Mouse (Mus musculus) limb, embryonic 15.5 days (tissue): ENCODE data around the gene Pax4. TPM values are rescaled to one million over a fixed set of nuclear protein-coding genes. Genes with fewer than 3 reads are reported as not detected.

Experiments used
- ATAC-seq: fragments of 200-750 bp; cut with Nextera tagmentation; 2 replicates; pipeline ENCODE4 v1.8.0; 2017; ENCODE audit warnings: low read depth, moderate TSS enrichment; ENCODE audit not compliant: insufficient number of reproducible peaks, low FRiP score, low TSS enrichment
- H3K27ac ChIP-seq: fragments of 300-500 bp; sonication (generic); 2 replicates; pipeline ENCODE4 v1.5.1; 2015; ENCODE audit warnings: moderate library complexity, mild to moderate bottlenecking, inconsistent platforms
- H3K27me3 ChIP-seq: fragments of 300-500 bp; sonication (generic); 2 replicates; pipeline ENCODE4 v1.6.1; 2015; ENCODE audit warnings: inconsistent platforms
- H3K36me3 ChIP-seq: fragments of 300-500 bp; sonication (generic); 2 replicates; pipeline ENCODE4 v1.6.1; 2015; ENCODE audit warnings: inconsistent platforms
- H3K4me1 ChIP-seq: fragments of 300-500 bp; sonication (generic); 2 replicates; pipeline ENCODE4 v1.6.1; 2015; ENCODE audit warnings: inconsistent platforms
- H3K4me2 ChIP-seq: fragments of 300-500 bp; sonication (generic); 2 replicates; pipeline ENCODE4 v1.6.1; 2015; ENCODE audit warnings: mild to moderate bottlenecking, inconsistent platforms
- H3K4me3 ChIP-seq: fragments of 300-500 bp; sonication (generic); 2 replicates; pipeline ENCODE4 v1.5.1; 2015; ENCODE audit warnings: mild to moderate bottlenecking, inconsistent platforms
- H3K9ac ChIP-seq: fragments of 300-500 bp; sonication (generic); 2 replicates; pipeline ENCODE4 v1.6.1; 2015; ENCODE audit warnings: inconsistent platforms
- H3K9me3 ChIP-seq: fragments of 300-500 bp; sonication (generic); 2 replicates; pipeline ENCODE4 v1.6.1; 2016; ENCODE audit warnings: inconsistent platforms
- WGBS: fragments of 180-500 bp; shearing (Covaris S2); methylation state at CpG from one replicate; pipeline ENCODE4 v1.1.7; 2015; 5-methylcytosine and 5-hydroxymethylcytosine counted together
- polyA plus RNA-seq: library from polyadenylated mRNA; unstranded; fragments of >200 nt; fragmentation: Nextera tagmentation; extraction: Ambion mirVana; gene quantifications from 2 replicates; pipeline ENCODE4 v1.2.1, GENCODE M21; 2015

Pax4 gene
- polyA plus RNA-seq, 1 experiment from 2014 or later, result not detected

DNA sequence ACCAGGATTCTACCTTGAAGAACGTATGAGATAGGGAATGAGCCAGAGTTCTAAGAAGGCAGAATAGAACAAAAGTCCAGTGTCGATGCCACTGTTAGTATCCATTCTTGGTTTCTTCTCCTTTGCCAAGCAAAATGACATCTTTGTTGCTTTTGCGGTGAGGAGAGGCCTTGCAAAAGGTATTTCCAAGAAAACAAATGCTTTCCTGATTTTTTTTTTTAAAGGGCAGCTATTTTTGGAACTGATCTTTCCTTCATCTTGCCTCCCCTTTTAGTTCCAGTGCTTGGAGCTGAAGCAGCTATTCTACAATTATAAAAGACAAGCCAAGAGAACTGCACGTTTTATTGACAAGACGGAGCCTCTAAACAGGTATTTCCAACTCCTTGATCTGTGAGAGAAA is 25.7 kb upstream of the Pax4 start, which contains the start of gene Snd1:
Snd1 (plus strand) TSS at position 301 of the 400 bp plus-strand sequence.
- no peaks in the 10 kb centered on the region for H3K9me3 ChIP-seq
- WGBS, result 72% methylated on average over 5 of the region's 5 CpGs
- H3K4me3 ChIP-seq, result no peak within 1 kb of the TSS
- H3K4me2 ChIP-seq, result no peak within 1 kb of the TSS
- H3K4me1 ChIP-seq, result peaks cover 4% of the 10 kb centered on the region; the same call in 1 of the 2 replicates
- no peak within 1 kb of the TSS for H3K9ac ChIP-seq
- no peaks in the 10 kb centered on the region for H3K36me3 ChIP-seq
- ATAC-seq, result no peak
- no peak within 1 kb of the TSS for H3K27ac ChIP-seq
- H3K27me3 ChIP-seq, result no peaks in the 10 kb centered on the region

DNA sequence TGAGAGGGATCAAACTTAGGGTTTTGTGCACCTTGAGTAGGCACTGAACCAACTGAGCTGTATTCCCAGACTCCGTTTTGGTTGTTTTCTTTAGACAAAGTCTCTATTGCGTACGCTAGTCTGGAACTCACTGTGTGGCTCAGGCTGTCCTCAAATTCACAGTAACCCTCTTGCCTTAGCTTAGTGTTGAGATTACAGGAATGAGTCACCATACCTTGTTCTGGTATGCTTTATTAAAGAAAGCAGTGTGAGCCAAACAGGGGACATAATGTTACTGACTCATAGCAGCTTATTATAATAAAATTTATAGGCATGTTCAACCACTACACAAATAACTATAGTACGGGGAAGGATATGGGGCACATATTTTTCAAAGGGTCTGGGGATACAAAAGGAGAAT is 25.1 kb upstream of the Pax4 start:
- WGBS, result 58% methylated on average over 4 of the region's 4 CpGs
- Histone ChIP-seq H3K9me3 (no peaks in the 10 kb centered on the region), H3K27me3 (no peaks in the 10 kb centered on the region), H3K36me3 (no peaks in the 10 kb centered on the region), H3K4me3 (no peak overlapping the region), H3K4me1 (peaks cover 3% of the 10 kb centered on the region; the same call in 1 of the 2 replicates), H3K9ac (no peak overlapping the region), H3K27ac (no peak overlapping the region), H3K4me2 (no peak overlapping the region)
- no peak for ATAC-seq

DNA sequence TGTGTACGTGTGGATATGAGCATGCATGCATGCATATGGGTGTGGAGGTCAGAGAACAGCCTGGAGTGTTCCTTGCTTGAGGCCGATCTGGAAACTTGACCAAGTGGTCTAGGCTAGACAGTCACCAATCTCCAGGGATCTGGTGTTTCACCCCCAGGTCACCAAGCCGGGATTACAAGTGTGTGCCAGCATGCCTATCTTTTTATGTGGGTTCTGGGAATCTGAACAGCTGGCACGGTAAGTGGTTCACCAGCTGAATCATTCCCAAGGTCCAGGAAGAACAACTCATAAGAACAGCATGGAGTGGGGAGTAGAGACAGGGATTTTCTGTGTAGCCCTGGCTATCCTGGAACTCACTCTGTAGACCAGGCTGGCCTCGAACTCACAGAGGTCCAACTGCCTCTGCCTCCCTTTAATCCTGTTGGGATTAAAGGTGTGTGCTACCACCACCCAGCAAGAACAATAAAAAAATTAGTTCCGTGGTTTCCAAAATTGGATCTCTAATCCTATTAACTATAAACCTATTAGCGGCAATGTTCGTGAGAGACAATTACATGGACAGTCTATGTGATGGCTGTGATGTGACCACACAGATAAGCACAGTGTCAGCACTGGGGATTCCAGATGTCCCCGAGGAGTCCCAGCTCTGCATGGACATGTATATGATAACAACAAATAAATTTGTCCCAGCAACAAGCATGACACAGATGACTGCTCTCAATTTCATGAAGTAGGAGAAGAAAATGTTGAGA is 22.3 kb upstream of the Pax4 start:
- WGBS, result 83% methylated on average over 9 of the region's 9 CpGs
- no peak overlapping the region for H3K9ac ChIP-seq
- H3K9me3 ChIP-seq, result no peaks in the 10 kb centered on the region
- H3K27me3 ChIP-seq, result no peaks in the 10 kb centered on the region
- no peak overlapping the region for H3K4me2 ChIP-seq
- H3K36me3 ChIP-seq, result no peaks in the 10 kb centered on the region
- no peak overlapping the region for H3K4me3 ChIP-seq
- H3K27ac ChIP-seq, result no peak overlapping the region
- H3K4me1 ChIP-seq, result no peaks in the 10 kb centered on the region
- ATAC-seq, result no peak

DNA sequence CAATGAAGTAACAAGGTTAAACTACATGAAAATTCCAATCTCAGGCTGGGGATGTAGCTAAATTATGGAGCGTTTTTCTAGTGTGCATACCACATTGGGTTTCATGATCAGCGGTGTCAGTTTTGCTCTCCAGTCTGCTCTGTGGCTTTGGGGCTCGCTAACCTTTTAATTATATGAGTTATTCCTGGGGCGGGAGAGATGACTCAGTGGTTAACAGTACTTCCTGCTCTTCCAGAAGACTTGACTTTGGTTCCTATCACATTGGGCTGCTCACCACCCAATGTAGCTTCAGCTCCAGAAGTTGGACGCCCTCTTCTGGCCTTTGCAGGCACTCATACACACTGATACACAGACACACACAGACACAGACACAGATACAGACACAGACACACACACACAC is 21.5 kb upstream of the Pax4 start:
- Histone ChIP-seq H3K4me2 (no peak overlapping the region), H3K9ac (no peak overlapping the region), H3K4me1 (no peaks in the 10 kb centered on the region), H3K27ac (no peak overlapping the region), H3K4me3 (no peak overlapping the region), H3K27me3 (no peaks in the 10 kb centered on the region), H3K9me3 (no peaks in the 10 kb centered on the region), H3K36me3 (no peaks in the 10 kb centered on the region)
- 72% methylated on average over 5 of the region's 5 CpGs for WGBS
- no peak for ATAC-seq

DNA sequence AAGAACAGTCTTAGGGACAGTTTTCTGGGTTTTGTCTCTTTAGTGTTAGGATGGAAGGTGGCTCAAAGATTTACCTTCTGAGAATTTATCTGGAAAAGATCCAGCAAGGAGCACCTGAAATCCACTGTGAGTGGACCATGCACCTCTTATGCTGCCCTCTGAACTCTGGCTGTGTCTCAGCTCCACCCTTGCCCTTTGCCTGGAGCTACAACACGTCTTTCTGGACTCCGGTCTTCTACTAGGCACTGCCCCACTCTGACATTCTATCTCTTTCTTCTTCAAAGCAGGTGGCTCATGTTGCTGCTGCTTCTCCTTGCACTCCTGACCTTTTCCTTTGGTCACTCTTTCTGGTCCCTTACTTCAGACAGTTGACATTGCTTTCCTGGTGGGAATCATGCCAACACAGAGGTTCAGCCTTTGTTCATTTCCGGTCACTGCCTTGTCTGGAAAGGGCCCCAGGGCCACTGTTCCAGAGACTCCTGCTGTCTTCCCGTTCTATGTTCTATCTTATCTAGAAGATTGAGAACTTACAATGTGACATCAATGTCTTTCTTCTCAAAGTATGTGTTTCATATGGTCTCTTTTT is 21.0 kb upstream of the Pax4 start:
- no peaks in the 10 kb centered on the region for H3K27me3 ChIP-seq
- no peak overlapping the region for H3K27ac ChIP-seq
- no peak overlapping the region for H3K9ac ChIP-seq
- no peak overlapping the region for H3K4me2 ChIP-seq
- no peak overlapping the region for H3K4me3 ChIP-seq
- H3K36me3 ChIP-seq, result no peaks in the 10 kb centered on the region
- no peak for ATAC-seq
- no peaks in the 10 kb centered on the region for H3K9me3 ChIP-seq
- WGBS, result 60% methylated on average over 4 of the region's 4 CpGs
- no peaks in the 10 kb centered on the region for H3K4me1 ChIP-seq

DNA sequence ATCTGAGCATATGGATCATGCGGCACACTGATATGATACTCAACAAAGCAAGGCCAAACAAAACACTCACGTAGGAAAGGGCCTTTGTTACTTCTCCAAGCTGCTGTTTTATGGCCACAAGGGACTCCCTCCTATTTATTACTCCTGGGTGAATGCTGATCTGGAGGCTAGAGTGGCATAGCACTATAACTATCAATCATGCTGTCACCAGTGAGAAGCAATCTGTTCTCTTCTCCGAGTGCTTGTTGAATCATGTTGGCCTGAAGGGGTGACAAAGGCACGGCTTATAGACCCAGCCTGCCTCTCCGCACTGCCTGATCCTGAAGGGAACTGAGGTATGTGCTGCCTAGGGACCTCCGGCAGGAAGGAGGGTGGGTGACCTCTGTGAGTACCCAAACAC is 15.5 kb upstream of the Pax4 start:
- WGBS, result 14% methylated on average over 6 of the region's 6 CpGs
- Histone ChIP-seq H3K4me3 (no peak overlapping the region), H3K27ac (no peak overlapping the region), H3K9ac (no peak overlapping the region), H3K9me3 (no peaks in the 10 kb centered on the region), H3K4me2 (no peak overlapping the region), H3K4me1 (no peaks in the 10 kb centered on the region), H3K36me3 (no peaks in the 10 kb centered on the region), H3K27me3 (no peaks in the 10 kb centered on the region)
- no peak for ATAC-seq

DNA sequence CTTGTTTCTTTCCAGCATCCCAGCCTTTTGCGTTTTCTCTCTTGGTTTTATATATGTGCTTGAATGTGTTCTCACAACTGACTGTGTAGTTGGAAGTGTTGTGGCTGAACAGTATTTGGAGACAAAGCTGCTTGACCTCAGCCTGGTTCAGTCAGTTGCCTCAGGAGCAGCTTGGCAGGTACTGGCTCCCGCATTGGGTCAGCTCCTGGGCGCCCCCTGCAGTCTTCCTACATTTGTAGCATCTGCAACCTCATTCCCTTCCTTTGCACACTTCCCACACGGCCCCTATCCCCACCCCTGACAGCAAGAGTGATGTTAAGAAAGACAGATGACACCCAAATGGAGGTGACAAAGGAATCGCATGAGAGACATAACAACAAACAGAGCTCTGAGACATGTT is 11.4 kb upstream of the Pax4 start:
- Histone ChIP-seq H3K4me3 (no peak overlapping the region), H3K27me3 (no peaks in the 10 kb centered on the region), H3K9me3 (no peaks in the 10 kb centered on the region), H3K27ac (no peak overlapping the region), H3K4me1 (no peaks in the 10 kb centered on the region), H3K36me3 (no peaks in the 10 kb centered on the region), H3K9ac (no peak overlapping the region), H3K4me2 (no peak overlapping the region)
- ATAC-seq, result no peak
- 5% methylated on average over 5 of the region's 5 CpGs for WGBS

DNA sequence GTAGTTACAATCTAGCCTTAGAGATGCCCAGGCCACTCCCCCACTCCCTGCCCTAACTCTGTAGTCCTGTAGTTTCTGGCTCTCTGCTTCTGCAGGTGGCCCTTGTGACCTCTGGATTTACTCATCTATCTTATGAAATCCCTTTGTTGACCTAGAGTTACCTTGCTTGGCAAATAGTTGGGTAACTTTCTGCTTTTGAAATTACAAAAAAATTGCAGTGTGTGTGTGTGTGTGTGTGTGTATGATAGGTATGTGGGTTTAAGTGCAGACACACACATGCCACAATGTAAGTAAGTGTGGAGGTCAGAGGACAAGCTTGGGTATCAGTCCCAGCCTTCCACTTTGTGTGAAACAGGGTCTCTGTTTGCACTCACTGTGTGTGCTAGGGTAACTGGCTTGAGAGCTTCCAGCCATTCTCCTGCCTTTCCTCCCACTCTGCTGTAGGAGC is 10.1 kb upstream of the Pax4 start:
- Histone ChIP-seq H3K9ac (no peak overlapping the region), H3K4me1 (no peaks in the 10 kb centered on the region), H3K36me3 (no peaks in the 10 kb centered on the region), H3K27ac (no peak overlapping the region), H3K9me3 (no peaks in the 10 kb centered on the region), H3K4me2 (no peak overlapping the region), H3K4me3 (no peak overlapping the region), H3K27me3 (0 out of 2 replicates have a peak, but pooled peaks cover 2% of the 10 kb centered on the region)
- ATAC-seq, result no peak

DNA sequence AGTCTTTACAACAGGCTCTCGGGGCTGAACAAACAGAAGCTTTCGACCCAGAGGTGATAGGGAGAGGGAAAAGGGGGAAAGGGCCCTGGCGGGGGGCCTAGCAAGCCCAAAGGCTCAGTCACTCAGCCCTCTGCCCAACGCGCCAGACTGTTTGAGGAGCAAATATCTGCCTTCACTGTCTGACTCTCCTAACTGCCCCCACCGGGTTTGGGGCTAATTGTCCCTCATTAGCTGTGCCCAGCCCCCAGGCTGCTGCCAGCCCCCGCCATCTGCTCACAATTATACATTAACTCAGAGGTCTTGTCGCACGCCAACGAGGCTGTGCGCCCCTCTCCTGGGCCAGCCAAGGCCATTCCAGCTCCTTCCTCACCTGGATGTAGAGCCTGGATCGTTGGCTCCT is 1.8 kb upstream of the Pax4 start:
- Histone ChIP-seq H3K9ac (no peak overlapping the region), H3K27ac (no peak overlapping the region), H3K36me3 (no peaks in the 10 kb centered on the region), H3K27me3 (peaks cover 40% of the 10 kb centered on the region), H3K4me3 (no peak overlapping the region), H3K9me3 (no peaks in the 10 kb centered on the region), H3K4me1 (peaks cover 3% of the 10 kb centered on the region; the same call in 1 of the 2 replicates), H3K4me2 (no peak overlapping the region)
- ATAC-seq, result no peak
- 0% methylated on average over 12 of the region's 12 CpGs for WGBS

DNA sequence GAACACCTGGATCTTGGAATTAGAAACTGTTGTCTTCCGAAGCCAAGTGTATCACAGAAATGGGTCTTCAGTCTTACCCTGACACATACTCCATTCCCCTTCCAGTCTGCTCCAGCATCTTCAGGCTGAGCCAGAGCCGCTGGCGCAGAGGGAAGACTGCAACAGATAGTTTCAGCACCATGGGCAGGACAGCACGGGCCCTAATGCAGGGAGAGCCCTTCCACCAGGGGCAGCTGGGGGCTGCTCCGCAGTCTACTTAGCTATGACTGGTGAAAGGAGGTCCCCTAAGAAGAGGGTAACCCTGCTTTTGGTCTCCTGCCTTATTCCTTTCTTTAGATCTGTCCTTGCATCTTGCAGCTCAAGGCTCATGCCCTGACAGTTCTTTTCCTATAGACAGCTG is 1.3 kb upstream of the Pax4 start:
- H3K36me3 ChIP-seq, result no peaks in the 10 kb centered on the region
- H3K4me2 ChIP-seq, result no peak overlapping the region
- peaks cover 3% of the 10 kb centered on the region; the same call in 1 of the 2 replicates for H3K4me1 ChIP-seq
- H3K9me3 ChIP-seq, result no peaks in the 10 kb centered on the region
- H3K27ac ChIP-seq, result no peak overlapping the region
- H3K4me3 ChIP-seq, result no peak overlapping the region
- H3K27me3 ChIP-seq, result peaks cover 40% of the 10 kb centered on the region
- H3K9ac ChIP-seq, result no peak overlapping the region
- ATAC-seq, result no peak
- WGBS, result 12% methylated on average over 5 of the region's 5 CpGs

DNA sequence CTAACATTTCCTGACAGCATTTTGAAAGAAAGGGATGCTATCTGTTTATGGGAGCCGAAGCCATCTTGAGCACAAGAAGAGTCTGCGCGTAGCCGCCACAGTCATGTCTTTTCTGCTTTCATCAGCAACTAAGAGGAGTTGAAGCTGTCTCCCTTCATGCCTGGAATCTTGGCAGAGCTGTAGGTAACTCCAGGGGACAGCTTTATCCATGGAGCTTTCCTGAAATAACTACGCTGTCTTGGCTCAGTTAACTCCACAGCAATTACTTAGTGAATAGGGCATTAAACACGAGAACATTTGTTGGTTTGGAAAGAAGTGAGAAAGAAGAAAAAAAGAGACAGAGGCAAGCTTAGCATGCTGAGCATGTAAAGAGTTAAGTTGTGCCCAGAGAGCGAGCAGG is 1.2 kb downstream of the Pax4 start:
- Histone ChIP-seq H3K36me3 (no peaks in the 10 kb centered on the region), H3K9me3 (no peaks in the 10 kb centered on the region), H3K9ac (no peak overlapping the region), H3K27ac (no peak overlapping the region), H3K27me3 (peaks cover 32% of the 10 kb centered on the region), H3K4me2 (no peak overlapping the region), H3K4me1 (peaks cover 3% of the 10 kb centered on the region; the same call in 1 of the 2 replicates), H3K4me3 (no peak overlapping the region)
- 73% methylated on average over 7 of the region's 7 CpGs for WGBS
- no peak for ATAC-seq

DNA sequence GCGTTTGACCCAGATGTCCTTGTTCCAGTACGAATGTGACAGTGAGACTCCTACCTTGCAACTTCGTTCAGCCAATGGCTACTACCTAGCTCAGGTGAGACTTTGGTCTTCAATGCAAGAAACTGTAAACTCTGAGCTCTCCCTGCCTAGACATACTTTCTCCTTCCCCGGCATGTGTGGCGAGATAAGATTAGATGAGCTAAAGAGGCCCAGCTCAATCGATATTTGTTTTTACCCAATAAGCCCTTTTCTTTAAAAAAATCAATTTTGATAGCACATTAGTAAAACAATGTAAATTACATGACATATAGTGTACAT is 17.7 kb downstream of the Pax4 start:
- peaks cover 9% of the 10 kb centered on the region for H3K36me3 ChIP-seq
- WGBS, result 70% methylated on average over 6 of the region's 6 CpGs
- H3K9ac ChIP-seq, result no peak overlapping the region
- no peaks in the 10 kb centered on the region for H3K9me3 ChIP-seq
- ATAC-seq, result no peak
- no peak overlapping the region for H3K4me3 ChIP-seq
- no peaks in the 10 kb centered on the region for H3K27me3 ChIP-seq
- no peak overlapping the region for H3K4me2 ChIP-seq
- H3K27ac ChIP-seq, result no peak overlapping the region
- no peaks in the 10 kb centered on the region for H3K4me1 ChIP-seq
